Mouse (Mus musculus) heart, embryonic 14.5 days (tissue): ENCODE measurements around the gene Gja5. TPM values are rescaled to one million over a fixed set of nuclear protein-coding genes. Genes with fewer than 3 reads are reported as not detected.
"Not testable (repeated sequence)": the region's sequence is repeated elsewhere in the genome, so short reads cannot be mapped to it uniquely, and the experiment has no call there.

ENCODE experiments used
- ATAC-seq: fragments of 200-750 bp; cut with Nextera tagmentation; 2 replicates; pipeline ENCODE4 v1.8.0; 2017; ENCODE audit warnings: low read depth, moderate TSS enrichment; ENCODE audit not compliant: insufficient number of reproducible peaks, insufficient read depth, low FRiP score
- H3K27ac ChIP-seq, 2 experiments: fragments of 200-500 bp in 1 of 2; fragments of 300-500 bp in 1 of 2; sonication (generic) in 1 of 2; replicated peaks in 1 of 2; 2 replicates each; pipeline ENCODE4 v1.5.1; 2012 to 2014; ENCODE audit warnings: low read depth in 2 of 2, low read length in 2 of 2, control low read depth in 1 of 2, mild to moderate bottlenecking in 1 of 2, mixed read lengths in 1 of 2; ENCODE audit not compliant: control insufficient read depth in 1 of 2, insufficient read depth in 1 of 2
- H3K27me3 ChIP-seq: fragments of 300-500 bp; sonication (generic); 2 replicates; pipeline ENCODE4 v1.6.1; 2014; ENCODE audit warnings: mild to moderate bottlenecking, low read length, control low read depth; ENCODE audit not compliant: control insufficient read depth, insufficient read depth
- H3K36me3 ChIP-seq: fragments of 300-500 bp; sonication (generic); 2 replicates; pipeline ENCODE4 v1.6.1; 2014; ENCODE audit warnings: mild to moderate bottlenecking, control low read depth, low read length, mixed read lengths; ENCODE audit not compliant: control insufficient read depth, insufficient read depth
- H3K4me1 ChIP-seq, 2 experiments: fragments of 200-500 bp in 1 of 2; fragments of 300-500 bp in 1 of 2; sonication (generic) in 1 of 2; 2 replicates each; pipeline ENCODE4 v1.6.1; 2012 to 2014; ENCODE audit warnings: low read length in 2 of 2, control low read depth in 1 of 2, mixed read lengths in 1 of 2; ENCODE audit not compliant: control insufficient read depth in 2 of 2, insufficient read depth in 2 of 2
- H3K4me2 ChIP-seq: fragments of 300-500 bp; sonication (generic); 2 replicates; pipeline ENCODE4 v1.6.1; 2014; ENCODE audit warnings: mild to moderate bottlenecking, low read length
- H3K4me3 ChIP-seq, 2 experiments: fragments of 200-500 bp in 1 of 2; fragments of 300-500 bp in 1 of 2; sonication (generic) in 1 of 2; 2 replicates each; pipeline ENCODE4 v1.5.1; 2012 to 2014; ENCODE audit warnings: low read length in 2 of 2, mild to moderate bottlenecking in 2 of 2, control low read depth in 1 of 2, low read depth in 1 of 2, moderate library complexity in 1 of 2; ENCODE audit not compliant: control insufficient read depth in 1 of 2, insufficient read depth in 1 of 2
- H3K9ac ChIP-seq: fragments of 300-500 bp; sonication (generic); 2 replicates; pipeline ENCODE4 v1.6.1; 2014; ENCODE audit warnings: mild to moderate bottlenecking, low read length
- H3K9me3 ChIP-seq: fragments of 300-500 bp; sonication (generic); 2 replicates; pipeline ENCODE4 v1.6.1; 2016; ENCODE audit warnings: low read length, control low read depth; ENCODE audit not compliant: control insufficient read depth
- WGBS: fragments of 180-500 bp; shearing (Covaris S2); extraction: QIAGEN DNeasy Blood & Tissue Kit; methylation state at CpG from one replicate; pipeline ENCODE4 v1.1.7; 2014; 5-methylcytosine and 5-hydroxymethylcytosine counted together
- polyA plus RNA-seq: library from polyadenylated mRNA; unstranded; fragments of >200 nt; fragmentation: Nextera tagmentation; extraction: Ambion mirVana; gene quantifications from 2 replicates; pipeline ENCODE4 v1.2.1, GENCODE M21; 2014

Gene Gja5
- polyA plus RNA-seq, 1 experiment from 2014 or later, result 43.4 TPM

DNA sequence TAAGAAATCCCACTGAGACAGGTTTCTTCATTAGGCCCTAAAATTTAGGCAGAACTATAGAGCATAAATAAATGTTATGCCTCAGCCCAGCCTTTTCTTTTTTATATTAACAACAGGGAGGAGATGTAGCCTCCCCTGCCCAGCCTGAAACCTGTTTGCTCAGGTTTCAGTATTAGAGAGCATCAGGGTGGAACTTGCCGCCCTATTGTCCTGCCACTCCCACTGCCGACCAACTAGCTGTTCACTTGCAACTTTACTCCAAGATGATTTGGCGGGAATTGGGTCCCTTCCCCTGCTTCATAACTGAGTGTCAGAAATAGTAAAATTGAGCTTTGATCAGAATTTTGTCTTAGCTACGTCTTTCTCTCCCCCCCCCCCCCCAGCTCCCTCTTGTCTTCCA lies 192.2 kb downstream of the Gja5 start:
- not testable (repeated sequence) for H3K9ac ChIP-seq, H3K27me3 ChIP-seq, H3K4me2 ChIP-seq, H3K4me3 ChIP-seq, H3K9me3 ChIP-seq, H3K27ac ChIP-seq, ATAC-seq, H3K36me3 ChIP-seq
- WGBS, result 92% methylated on average over 4 of the region's 4 CpGs
- H3K4me1 ChIP-seq, result peaks cover 7 to 15% of the 10 kb centered on the region in 2 experiments

DNA sequence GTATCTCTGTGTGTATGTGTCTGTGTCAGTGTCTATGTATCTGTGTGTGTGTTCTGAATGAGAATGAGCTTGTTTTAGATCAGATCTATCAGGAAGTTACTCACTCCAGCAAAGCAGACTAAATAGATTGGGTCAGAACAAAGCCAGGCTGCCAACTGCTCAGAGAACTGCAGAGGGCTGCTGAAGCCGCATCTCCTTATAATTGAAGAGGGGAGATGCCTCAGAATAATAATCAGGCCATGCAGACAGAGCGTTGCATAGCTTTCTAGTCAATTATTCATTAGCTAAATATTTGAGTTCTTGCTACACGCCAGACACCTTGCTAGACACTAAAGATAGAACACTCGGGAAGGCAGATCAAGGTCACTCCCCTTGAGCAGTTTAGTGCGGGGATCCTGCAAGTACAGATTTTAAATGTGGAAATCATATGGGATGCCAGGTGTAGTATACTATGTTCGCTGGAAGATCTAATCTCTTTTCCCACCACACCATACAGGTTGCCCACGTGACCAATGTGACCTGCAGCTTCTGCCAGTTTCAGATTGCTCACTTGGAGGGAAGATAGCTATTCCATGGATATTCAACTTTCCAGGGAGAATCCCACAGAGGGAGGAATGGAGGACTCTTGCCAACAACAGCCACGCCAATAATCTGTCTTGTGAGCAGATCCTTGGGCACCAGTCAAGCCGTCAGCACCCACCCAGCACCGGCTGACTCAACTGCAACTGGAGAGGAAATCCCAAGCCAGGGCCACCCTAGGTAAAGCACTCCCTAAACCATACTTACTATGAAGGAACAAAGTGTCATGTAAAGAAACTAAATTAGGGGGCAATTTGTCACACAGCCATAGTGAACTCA lies 196.5 kb downstream of the Gja5 start:
- Histone ChIP-seq H3K4me1 (peaks cover 7 to 16% of the 10 kb centered on the region in 2 experiments), H3K27me3 (no peaks in the 10 kb centered on the region), H3K4me2 (0 out of 2 replicates have a peak overlapping the region, but pooled peaks have one; percentile 14), H3K9ac (no peak overlapping the region), H3K9me3 (no peaks in the 10 kb centered on the region), H3K4me3 (no peak overlapping the region), H3K36me3 (no peaks in the 10 kb centered on the region), H3K27ac (peak overlapping the region; percentile 50 to 54)
- 38% methylated on average over 10 of the region's 10 CpGs for WGBS
- ATAC-seq, result no peak

DNA sequence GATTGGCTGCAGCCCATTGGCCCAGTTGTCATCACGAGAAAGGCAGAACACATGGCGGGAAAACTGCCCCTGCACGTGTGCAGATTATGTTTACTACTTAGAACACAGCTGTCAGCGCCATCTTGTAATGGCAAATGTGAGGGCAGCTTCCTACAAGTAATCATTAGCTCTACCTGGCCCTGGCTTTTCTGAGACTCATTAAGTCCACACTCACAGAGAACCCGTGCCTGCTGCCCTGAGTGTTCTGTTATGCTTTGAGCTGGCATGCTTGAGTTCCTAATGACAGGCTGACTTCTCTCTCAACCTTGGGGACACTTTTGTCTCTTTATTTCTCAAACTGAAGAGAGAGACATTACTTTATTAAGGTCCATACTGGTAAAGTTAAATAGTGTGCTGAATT lies 199.5 kb downstream of the Gja5 start:
- H3K27ac ChIP-seq, H3K27me3 ChIP-seq, H3K36me3 ChIP-seq, H3K4me2 ChIP-seq, H3K9ac ChIP-seq, ATAC-seq, H3K4me3 ChIP-seq: not testable (repeated sequence)
- Histone ChIP-seq H3K4me1 (peaks cover 7 to 16% of the 10 kb centered on the region in 2 experiments), H3K9me3 (peaks cover 16% of the 10 kb centered on the region; the same call in 1 of the 2 replicates)
- WGBS, result 74% methylated on average over 2 of the region's 5 CpGs

DNA sequence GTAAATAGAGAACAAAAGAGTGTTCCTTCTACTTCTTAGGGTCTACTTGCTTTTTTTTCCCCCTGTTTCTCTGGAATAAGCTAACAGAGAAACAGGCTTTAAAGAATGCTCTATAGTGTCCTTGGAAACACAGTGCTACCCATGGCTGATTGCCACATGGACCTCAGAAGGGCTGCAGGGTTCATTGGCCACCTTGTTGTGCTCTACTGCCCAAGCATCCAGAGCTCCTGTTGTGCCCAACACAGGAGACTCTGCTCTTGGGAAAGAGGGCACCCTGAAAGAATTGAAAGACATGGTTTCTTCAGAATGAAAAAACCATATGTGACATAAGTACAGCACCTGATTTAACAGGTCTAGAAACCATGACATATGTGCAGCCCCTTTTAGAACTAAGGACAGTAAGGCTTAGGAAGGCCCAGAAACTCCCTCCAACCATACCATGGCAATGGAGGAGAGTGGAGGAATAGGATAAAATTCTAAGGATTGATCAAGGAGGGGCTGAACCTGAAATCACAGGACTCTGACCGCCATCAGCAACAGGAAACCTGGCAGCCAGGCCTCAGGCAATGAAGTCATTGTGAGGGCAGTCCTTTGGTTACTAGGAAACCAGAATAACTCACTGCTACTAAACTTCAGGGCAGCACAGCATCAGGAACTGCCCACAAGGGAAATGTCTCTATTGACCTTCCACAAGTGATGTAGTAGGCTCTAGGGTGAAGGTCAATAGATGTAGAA lies 200.4 kb downstream of the Gja5 start:
- 68% methylated on average over 1 of the region's 1 CpGs for WGBS
- no peak for ATAC-seq
- Histone ChIP-seq H3K27me3 (no peaks in the 10 kb centered on the region), H3K9ac (no peak overlapping the region), H3K9me3 (peaks cover 16% of the 10 kb centered on the region; the same call in 1 of the 2 replicates), H3K4me1 (peaks cover 4 to 13% of the 10 kb centered on the region in 2 experiments), H3K4me3 (no peak overlapping the region), H3K27ac (no peak overlapping the region), H3K4me2 (no peak overlapping the region), H3K36me3 (no peaks in the 10 kb centered on the region)

DNA sequence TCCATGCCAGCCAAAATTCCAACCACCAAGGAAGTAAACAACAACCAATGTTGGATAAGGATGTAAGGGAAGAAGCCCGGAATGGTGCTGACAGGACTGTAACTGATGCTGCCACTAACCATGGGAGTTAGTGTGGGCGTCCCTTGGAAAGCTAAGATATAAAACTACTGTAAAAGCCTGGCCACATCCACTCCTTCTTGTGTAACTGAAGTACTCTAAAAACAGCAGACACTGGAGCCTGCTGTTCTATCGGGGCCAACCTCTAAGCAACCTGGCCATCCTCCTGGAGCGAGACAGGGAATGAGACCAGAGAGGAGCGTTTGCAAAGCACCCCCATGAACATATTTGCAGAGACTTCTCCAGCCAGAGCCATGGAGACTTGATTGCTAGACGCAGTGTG lies 213.0 kb downstream of the Gja5 start:
- H3K27me3 ChIP-seq, result no peaks in the 10 kb centered on the region
- ATAC-seq, result no peak
- H3K4me2 ChIP-seq, result no peak overlapping the region
- no peak overlapping the region for H3K9ac ChIP-seq
- no peak overlapping the region for H3K27ac ChIP-seq
- 65% methylated on average over 6 of the region's 6 CpGs for WGBS
- peaks cover 6% of the 10 kb centered on the region for H3K9me3 ChIP-seq
- no peaks in the 10 kb centered on the region for H3K36me3 ChIP-seq
- no peak overlapping the region for H3K4me3 ChIP-seq
- H3K4me1 ChIP-seq, result no peaks in the 10 kb centered on the region

DNA sequence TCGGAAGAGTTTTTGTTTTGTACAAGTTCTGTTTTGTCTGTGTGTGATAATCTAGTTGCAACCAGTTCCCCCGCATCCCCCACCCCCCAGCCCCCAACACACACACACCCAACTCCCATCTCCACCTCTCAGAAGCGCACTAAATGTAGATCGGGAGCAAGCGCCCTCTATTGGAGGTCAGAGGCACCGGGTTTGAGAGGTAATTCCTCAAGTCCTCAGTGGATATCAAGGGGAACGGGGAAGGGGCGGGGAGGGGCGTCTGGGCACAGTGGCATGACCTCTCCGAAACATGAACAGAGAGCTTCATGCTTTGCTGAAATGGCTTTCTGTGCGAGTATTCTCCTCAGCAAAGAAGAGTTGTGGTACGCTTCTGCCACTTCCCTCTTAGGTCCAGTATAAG lies 213.8 kb downstream of the Gja5 start:
- WGBS, result 57% methylated on average over 12 of the region's 12 CpGs

DNA sequence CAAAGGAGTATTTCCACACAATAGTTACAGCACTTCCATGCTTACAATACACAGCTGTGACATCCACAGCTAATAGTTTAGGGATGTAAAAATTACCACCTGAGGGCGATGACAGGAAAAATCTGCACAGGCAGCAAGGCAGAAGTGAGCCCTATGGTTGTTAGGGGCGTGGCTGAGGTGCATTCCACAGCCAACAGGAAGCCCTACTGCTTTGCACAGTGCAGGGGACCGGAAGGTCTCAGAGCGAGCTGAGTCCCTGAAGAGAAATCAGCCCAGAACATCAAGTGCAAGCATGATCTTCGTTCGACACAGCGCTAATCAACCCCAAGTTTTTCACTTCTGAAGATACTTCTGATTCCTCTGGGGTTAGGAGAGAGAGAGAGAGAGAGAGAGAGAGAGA lies 219.7 kb downstream of the Gja5 start:
- peaks cover 6 to 7% of the 10 kb centered on the region in 2 experiments; a peak in 2 of 4 replicates for H3K4me1 ChIP-seq
- peak; percentile 81 for ATAC-seq
- H3K4me3 ChIP-seq, result no peak overlapping the region
- H3K4me2 ChIP-seq, result peak overlapping the region; percentile 27; the same call in 1 of the 2 replicates
- 19% methylated on average over 7 of the region's 7 CpGs for WGBS
- H3K27ac ChIP-seq, result peak overlapping the region in 1 of 2 experiments; percentile 24; a peak in 1 of 4 replicates
- no peaks in the 10 kb centered on the region for H3K27me3 ChIP-seq
- no peaks in the 10 kb centered on the region for H3K36me3 ChIP-seq
- H3K9me3 ChIP-seq, result no peaks in the 10 kb centered on the region
- H3K9ac ChIP-seq, result no peak overlapping the region

More for the DNA sequence above, 213.8 kb downstream of the Gja5 start:
- no peaks in the 10 kb centered on the region for H3K27me3 ChIP-seq
- ATAC-seq, result no peak
- H3K4me3 ChIP-seq, result no peak overlapping the region
- no peak overlapping the region for H3K27ac ChIP-seq
- no peak overlapping the region for H3K9ac ChIP-seq
- peaks cover 6% of the 10 kb centered on the region for H3K9me3 ChIP-seq
- H3K4me2 ChIP-seq, result no peak overlapping the region
- H3K4me1 ChIP-seq, result peaks cover 0 to 3% of the 10 kb centered on the region in 2 experiments; a peak in 2 of 4 replicates
- no peaks in the 10 kb centered on the region for H3K36me3 ChIP-seq
